Mouse (Mus musculus) heart, embryonic 11.5 days (tissue): ENCODE data around the gene Fnbp1. TPM values are rescaled to one million over a fixed set of nuclear protein-coding genes. Genes with fewer than 3 reads are reported as not detected.
A peak's percentile ranks its signal among the peaks of the same experiment; 100 is the strongest.

ENCODE experiments used
- ATAC-seq: fragments of 200-750 bp; cut with Nextera tagmentation; replicated peaks from 2 replicates; pipeline ENCODE4 v1.8.0; 2017; ENCODE audit warnings: moderate library complexity; ENCODE audit not compliant: insufficient number of reproducible peaks, low FRiP score, low TSS enrichment
- H3K27ac ChIP-seq: fragments of 300-500 bp; sonication (generic); 2 replicates; pipeline ENCODE4 v1.5.1; 2014; ENCODE audit warnings: mild to moderate bottlenecking, low read depth, low read length
- H3K27me3 ChIP-seq: fragments of 300-500 bp; sonication (generic); 2 replicates; pipeline ENCODE4 v1.6.1; 2014; ENCODE audit warnings: mild to moderate bottlenecking, low read length, mixed read lengths; ENCODE audit not compliant: control insufficient read depth, insufficient read depth
- H3K36me3 ChIP-seq: fragments of 300-500 bp; sonication (generic); 2 replicates; pipeline ENCODE4 v1.6.1; 2014; ENCODE audit warnings: mild to moderate bottlenecking, low read length, moderate library complexity, mixed read lengths; ENCODE audit not compliant: control insufficient read depth, insufficient read depth
- H3K4me1 ChIP-seq: fragments of 300-500 bp; sonication (generic); 2 replicates; pipeline ENCODE4 v1.6.1; 2014; ENCODE audit warnings: low read length; ENCODE audit not compliant: control insufficient read depth, insufficient read depth
- H3K4me2 ChIP-seq: fragments of 300-500 bp; sonication (generic); 2 replicates; pipeline ENCODE4 v1.6.1; 2014; ENCODE audit warnings: mild to moderate bottlenecking, moderate library complexity
- H3K4me3 ChIP-seq: fragments of 300-500 bp; sonication (generic); 2 replicates; pipeline ENCODE4 v1.5.1; 2014; ENCODE audit warnings: low read depth, low read length
- H3K9ac ChIP-seq: fragments of 300-500 bp; sonication (generic); 2 replicates; pipeline ENCODE4 v1.6.1; 2014; ENCODE audit warnings: mild to moderate bottlenecking, low read depth, low read length, moderate library complexity
- H3K9me3 ChIP-seq: fragments of 300-500 bp; sonication (generic); replicated peaks from 2 replicates; pipeline ENCODE4 v1.6.1; 2016; ENCODE audit warnings: low read length; ENCODE audit not compliant: control insufficient read depth
- WGBS: fragments of 180-500 bp; shearing (Covaris S2); extraction: QIAGEN DNeasy Blood & Tissue Kit; methylation state at CpG from one replicate; pipeline ENCODE4 v1.1.7; 2014; ENCODE audit not compliant: insufficient replicate concordance; 5-methylcytosine and 5-hydroxymethylcytosine counted together
- polyA plus RNA-seq: library from polyadenylated mRNA; unstranded; fragments of >200 nt; fragmentation: Nextera tagmentation; extraction: Ambion mirVana; gene quantifications from 2 replicates; pipeline ENCODE4 v1.2.1, GENCODE M21; 2014

Fnbp1 gene
- polyA plus RNA-seq, 1 experiment from 2014 or later, result 19.5 TPM

- no peaks in the 10 kb centered on the region for H3K9me3 ChIP-seq
- no peak overlapping the region for H3K27ac ChIP-seq
- peaks cover 38% of the 10 kb centered on the region for H3K4me1 ChIP-seq
- no peaks in the 10 kb centered on the region for H3K27me3 ChIP-seq
- 68% methylated on average over 3 of the region's 3 CpGs for WGBS
- no peak for ATAC-seq
- no peak overlapping the region for H3K4me3 ChIP-seq
- no peak overlapping the region for H3K4me2 ChIP-seq
- no peak overlapping the region for H3K9ac ChIP-seq
- H3K36me3 ChIP-seq, result no peaks in the 10 kb centered on the region
These were observed 36.5 kb downstream of the Fnbp1 start for GRCm38 (mm10) chr2:31105279-31105678.

- H3K36me3 ChIP-seq, result no peaks in the 10 kb centered on the region
- H3K4me2 ChIP-seq, result no peak overlapping the region
- H3K4me1 ChIP-seq, result peaks cover 32% of the 10 kb centered on the region
- H3K4me3 ChIP-seq, result no peak overlapping the region
- H3K9me3 ChIP-seq, result no peaks in the 10 kb centered on the region
- H3K27me3 ChIP-seq, result no peaks in the 10 kb centered on the region
- H3K27ac ChIP-seq, result no peak overlapping the region
- H3K9ac ChIP-seq, result no peak overlapping the region
- no peak for ATAC-seq
- 64% methylated on average over 8 of the region's 8 CpGs for WGBS
These were observed 38.5 kb downstream of the Fnbp1 start for GRCm38 (mm10) chr2:31103321-31103720.

- peak overlapping the region; percentile 25 for H3K4me2 ChIP-seq
- no peaks in the 10 kb centered on the region for H3K9me3 ChIP-seq
- no peaks in the 10 kb centered on the region for H3K27me3 ChIP-seq
- 41% methylated on average over 3 of the region's 3 CpGs for WGBS
- peak; percentile 67; the same call in 1 of the 2 replicates for ATAC-seq
- H3K27ac ChIP-seq, result 0 out of 2 replicates have a peak overlapping the region, but pooled peaks have one; percentile 22
- H3K4me1 ChIP-seq, result peaks cover 14% of the 10 kb centered on the region
- no peak overlapping the region for H3K4me3 ChIP-seq
- H3K9ac ChIP-seq, result no peak overlapping the region
- H3K36me3 ChIP-seq, result no peaks in the 10 kb centered on the region; the same call in 1 of the 2 replicates
These were observed 40.5 kb downstream of the Fnbp1 start for GRCm38 (mm10) chr2:31101285-31101684.

GRCm38 (mm10) chr2:31099079-31099478 lies 42.7 kb downstream of the Fnbp1 start:
- Histone ChIP-seq H3K36me3 (peaks cover 3% of the 10 kb centered on the region), H3K27ac (no peak overlapping the region), H3K4me1 (peaks cover 12% of the 10 kb centered on the region), H3K9me3 (no peaks in the 10 kb centered on the region), H3K27me3 (no peaks in the 10 kb centered on the region), H3K4me2 (no peak overlapping the region), H3K9ac (no peak overlapping the region), H3K4me3 (no peak overlapping the region)
- ATAC-seq, result no peak
- WGBS, result 76% methylated on average over 8 of the region's 8 CpGs

- WGBS, result 89% methylated on average over 11 of the region's 11 CpGs
- ATAC-seq, result no peak
- Histone ChIP-seq H3K27ac (no peak overlapping the region), H3K27me3 (no peaks in the 10 kb centered on the region), H3K4me2 (no peak overlapping the region), H3K4me1 (peaks cover 12% of the 10 kb centered on the region), H3K36me3 (peaks cover 3% of the 10 kb centered on the region), H3K9me3 (no peaks in the 10 kb centered on the region), H3K9ac (no peak overlapping the region), H3K4me3 (no peak overlapping the region)
These were observed 43.2 kb downstream of the Fnbp1 start for GRCm38 (mm10) chr2:31098616-31099015.

GRCm38 (mm10) chr2:31097276-31097675 lies 44.5 kb downstream of the Fnbp1 start:
- H3K4me3 ChIP-seq, result no peak overlapping the region
- no peaks in the 10 kb centered on the region for H3K9me3 ChIP-seq
- no peak for ATAC-seq
- no peak overlapping the region for H3K4me2 ChIP-seq
- no peak overlapping the region for H3K27ac ChIP-seq
- 68% methylated on average over 2 of the region's 2 CpGs for whole genome bisulfite sequencing
- peaks cover 3% of the 10 kb centered on the region for H3K36me3 ChIP-seq
- H3K9ac ChIP-seq, result no peak overlapping the region
- H3K4me1 ChIP-seq, result peaks cover 7% of the 10 kb centered on the region
- H3K27me3 ChIP-seq, result no peaks in the 10 kb centered on the region

- Histone ChIP-seq H3K9ac (no peak overlapping the region), H3K36me3 (peaks cover 3% of the 10 kb centered on the region), H3K27me3 (no peaks in the 10 kb centered on the region), H3K4me2 (no peak overlapping the region), H3K4me1 (peaks cover 4% of the 10 kb centered on the region), H3K4me3 (no peak overlapping the region), H3K9me3 (no peaks in the 10 kb centered on the region), H3K27ac (no peak overlapping the region)
- 90% methylated on average over 15 of the region's 15 CpGs for WGBS
- ATAC-seq, result no peak
These were observed 45.7 kb downstream of the Fnbp1 start for GRCm38 (mm10) chr2:31096119-31096518.

- WGBS, result 44% methylated on average over 5 of the region's 5 CpGs
- ATAC-seq, result no peak
- Histone ChIP-seq H3K9ac (no peak overlapping the region), H3K4me1 (peaks cover 3% of the 10 kb centered on the region; the same call in 1 of the 2 replicates), H3K9me3 (no peaks in the 10 kb centered on the region), H3K27me3 (no peaks in the 10 kb centered on the region), H3K27ac (no peak overlapping the region), H3K36me3 (peaks cover 3% of the 10 kb centered on the region), H3K4me3 (no peak overlapping the region), H3K4me2 (no peak overlapping the region)
These were observed 47.2 kb downstream of the Fnbp1 start for GRCm38 (mm10) chr2:31094565-31094964.

- Histone ChIP-seq H3K36me3 (peaks cover 3% of the 10 kb centered on the region), H3K9me3 (no peaks in the 10 kb centered on the region), H3K27me3 (no peaks in the 10 kb centered on the region), H3K4me1 (peaks cover 16% of the 10 kb centered on the region), H3K27ac (no peak overlapping the region), H3K4me3 (no peak overlapping the region), H3K4me2 (no peak overlapping the region), H3K9ac (no peak overlapping the region)
- WGBS, result 86% methylated on average over 3 of the region's 3 CpGs
- no peak for ATAC-seq
These were observed 48.9 kb downstream of the Fnbp1 start for GRCm38 (mm10) chr2:31092939-31093338.
